Mouse (Mus musculus): Measurements from ENCODE around the gene Polr1d. TPM values are rescaled to one million over a fixed set of nuclear protein-coding genes. Genes with fewer than 3 reads are reported as not detected.
A peak's percentile ranks its signal among the peaks of the same experiment; 100 is the strongest.

Gene Polr1d
- polyA plus RNA-seq, 1 experiment from 2014 or later, result 108 TPM

- WGBS, result under 1% methylated on average over 65 of the region's 65 CpGs
- Histone ChIP-seq H3K36me3 (ENCODE audit: control insufficient read depth, insufficient read depth, low read length) (no peaks in the 10 kb centered on the region), H3K27ac (ENCODE audit: low read depth, low read length) (peak within 1 kb of the TSS; percentile 82), H3K9me3 (ENCODE audit: control insufficient read depth, low read length) (no peaks in the 10 kb centered on the region), H3K4me1 (ENCODE audit: control insufficient read depth, insufficient read depth, low read length) (peaks cover 14% of the 10 kb centered on the region), H3K4me3 (ENCODE audit: low read depth, low read length) (peak within 1 kb of the TSS; percentile 77), H3K9ac (replicated peaks; ENCODE audit: low read depth, low read length) (peak within 1 kb of the TSS; percentile 62), H3K27me3 (ENCODE audit: control insufficient read depth, insufficient read depth, low read length) (no peaks in the 10 kb centered on the region), H3K4me2 (ENCODE audit: low read depth, low read length) (peak within 1 kb of the TSS; percentile 94)
- peak; percentile 99 for ATAC-seq (ENCODE audit: low read depth)
Measured at GRCm38 (mm10) chr5:147076026-147076798, 638 bp upstream of the Polr1d start, which contains the start of gene Lnx2. TSS of gene Lnx2 (minus strand) at chr5:147076586.

DNA sequence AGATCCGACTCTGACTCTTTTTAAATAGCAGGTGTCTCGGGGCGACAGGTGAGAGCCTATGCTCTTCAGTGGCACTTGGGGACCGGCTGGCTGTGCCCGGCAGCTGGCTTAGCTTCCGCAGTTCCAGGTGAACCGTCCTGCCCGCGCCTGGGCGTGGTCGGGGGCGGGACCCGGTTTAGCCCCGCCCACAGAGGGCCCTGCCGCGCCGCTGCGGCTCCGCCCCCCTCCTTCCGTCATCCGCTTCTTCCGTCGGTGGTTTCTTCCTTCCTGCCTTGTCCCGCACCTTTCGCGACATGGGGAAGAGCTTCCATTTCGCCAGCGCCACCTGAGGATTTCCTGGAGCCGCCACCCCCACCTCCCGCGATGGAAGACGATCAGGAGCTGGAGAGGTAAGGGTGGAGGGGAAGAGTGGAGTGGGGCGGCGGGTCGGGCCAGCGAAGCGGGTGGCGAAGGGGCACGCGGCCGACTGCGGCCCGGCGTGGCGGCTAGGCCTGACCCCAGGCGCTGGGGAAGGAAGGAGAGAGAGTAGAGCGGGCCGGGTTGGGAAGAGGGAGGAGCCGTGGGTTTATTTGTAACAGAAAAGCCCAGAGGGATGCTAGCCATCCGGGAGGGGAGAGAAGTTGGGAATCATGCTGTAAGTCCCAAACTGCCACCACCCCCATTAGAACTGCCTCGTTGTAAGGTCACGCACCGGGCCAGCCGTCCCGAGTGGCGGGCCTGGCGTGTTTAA, 620 bp downstream of the Polr1d start:
- ATAC-seq (ENCODE audit: low read depth), result peak; percentile 63
- Histone ChIP-seq H3K27me3 (ENCODE audit: control insufficient read depth, insufficient read depth, low read length) (no peaks in the 10 kb centered on the region), H3K9ac (replicated peaks; ENCODE audit: low read depth, low read length) (peak overlapping the region; percentile 62), H3K9me3 (ENCODE audit: control insufficient read depth, low read length) (no peaks in the 10 kb centered on the region), H3K4me2 (ENCODE audit: low read depth, low read length) (peak overlapping the region; percentile 94), H3K27ac (ENCODE audit: low read depth, low read length) (peak overlapping the region; percentile 82; the same call in 1 of the 2 replicates), H3K4me3 (ENCODE audit: low read depth, low read length) (peak overlapping the region; percentile 77), H3K4me1 (ENCODE audit: control insufficient read depth, insufficient read depth, low read length) (peaks cover 14% of the 10 kb centered on the region), H3K36me3 (ENCODE audit: control insufficient read depth, insufficient read depth, low read length) (no peaks in the 10 kb centered on the region)
- WGBS, result under 1% methylated on average over 49 of the region's 57 CpGs

GRCm38 (mm10) chr5:147078110-147078900, 1.5 kb downstream of the Polr1d start:
- WGBS, result 55% methylated on average over 11 of the region's 11 CpGs
- H3K27me3 ChIP-seq (ENCODE audit: control insufficient read depth, insufficient read depth, low read length), result no peaks in the 10 kb centered on the region
- H3K4me3 ChIP-seq (ENCODE audit: low read depth, low read length), result peak overlapping the region; percentile 77
- ATAC-seq (ENCODE audit: low read depth), result no peak
- H3K4me1 ChIP-seq (ENCODE audit: control insufficient read depth, insufficient read depth, low read length), result peaks cover 14% of the 10 kb centered on the region
- H3K27ac ChIP-seq (ENCODE audit: low read depth, low read length), result no peak overlapping the region
- H3K9ac ChIP-seq (replicated peaks; ENCODE audit: low read depth, low read length), result peak overlapping the region; percentile 59; the same call in 1 of the 2 replicates
- H3K4me2 ChIP-seq (ENCODE audit: low read depth, low read length), result peak overlapping the region; percentile 94
- H3K36me3 ChIP-seq (ENCODE audit: control insufficient read depth, insufficient read depth, low read length), result no peaks in the 10 kb centered on the region
- no peaks in the 10 kb centered on the region for H3K9me3 ChIP-seq (ENCODE audit: control insufficient read depth, low read length)

- Histone ChIP-seq H3K4me3 (ENCODE audit: low read depth, low read length) (no peak overlapping the region), H3K27ac (ENCODE audit: low read depth, low read length) (0 out of 2 replicates have a peak overlapping the region, but pooled peaks have one; percentile 4), H3K27me3 (ENCODE audit: control insufficient read depth, insufficient read depth, low read length) (no peaks in the 10 kb centered on the region), H3K36me3 (ENCODE audit: control insufficient read depth, insufficient read depth, low read length) (no peaks in the 10 kb centered on the region), H3K9ac (replicated peaks; ENCODE audit: low read depth, low read length) (no peak overlapping the region), H3K9me3 (ENCODE audit: control insufficient read depth, low read length) (no peaks in the 10 kb centered on the region), H3K4me1 (ENCODE audit: control insufficient read depth, insufficient read depth, low read length) (no peaks in the 10 kb centered on the region), H3K4me2 (ENCODE audit: low read depth, low read length) (no peak overlapping the region)
- ATAC-seq (ENCODE audit: low read depth), result no peak
- WGBS, result 74% methylated on average over 9 of the region's 9 CpGs
Measured at GRCm38 (mm10) chr5:147085201-147085894, 8.5 kb downstream of the Polr1d start.

GRCm38 (mm10) chr5:147086816-147087215, 10.0 kb downstream of the Polr1d start:
- ATAC-seq (ENCODE audit: low read depth), result no peak
- WGBS, result 92% methylated on average over 4 of the region's 4 CpGs

GRCm38 (mm10) chr5:147089836-147090235, 13.0 kb downstream of the Polr1d start:
- 64% methylated on average over 3 of the region's 3 CpGs for WGBS
- Histone ChIP-seq H3K27me3 (ENCODE audit: control insufficient read depth, insufficient read depth, low read length) (no peaks in the 10 kb centered on the region), H3K9ac (replicated peaks; ENCODE audit: low read depth, low read length) (no peak overlapping the region), H3K4me2 (ENCODE audit: low read depth, low read length) (no peak overlapping the region), H3K4me1 (ENCODE audit: control insufficient read depth, insufficient read depth, low read length) (no peaks in the 10 kb centered on the region), H3K9me3 (ENCODE audit: control insufficient read depth, low read length) (no peaks in the 10 kb centered on the region), H3K4me3 (ENCODE audit: low read depth, low read length) (no peak overlapping the region), H3K36me3 (ENCODE audit: control insufficient read depth, insufficient read depth, low read length) (no peaks in the 10 kb centered on the region), H3K27ac (ENCODE audit: low read depth, low read length) (no peak overlapping the region)
- ATAC-seq (ENCODE audit: low read depth), result no peak

More at GRCm38 (mm10) chr5:147086816-147087215, 10.0 kb downstream of the Polr1d start:
- Histone ChIP-seq H3K27me3 (ENCODE audit: control insufficient read depth, insufficient read depth, low read length) (no peaks in the 10 kb centered on the region), H3K9me3 (ENCODE audit: control insufficient read depth, low read length) (no peaks in the 10 kb centered on the region), H3K4me1 (ENCODE audit: control insufficient read depth, insufficient read depth, low read length) (no peaks in the 10 kb centered on the region), H3K4me3 (ENCODE audit: low read depth, low read length) (no peak overlapping the region), H3K36me3 (ENCODE audit: control insufficient read depth, insufficient read depth, low read length) (no peaks in the 10 kb centered on the region), H3K9ac (replicated peaks; ENCODE audit: low read depth, low read length) (no peak overlapping the region), H3K4me2 (ENCODE audit: low read depth, low read length) (no peak overlapping the region), H3K27ac (ENCODE audit: low read depth, low read length) (no peak overlapping the region)

DNA sequence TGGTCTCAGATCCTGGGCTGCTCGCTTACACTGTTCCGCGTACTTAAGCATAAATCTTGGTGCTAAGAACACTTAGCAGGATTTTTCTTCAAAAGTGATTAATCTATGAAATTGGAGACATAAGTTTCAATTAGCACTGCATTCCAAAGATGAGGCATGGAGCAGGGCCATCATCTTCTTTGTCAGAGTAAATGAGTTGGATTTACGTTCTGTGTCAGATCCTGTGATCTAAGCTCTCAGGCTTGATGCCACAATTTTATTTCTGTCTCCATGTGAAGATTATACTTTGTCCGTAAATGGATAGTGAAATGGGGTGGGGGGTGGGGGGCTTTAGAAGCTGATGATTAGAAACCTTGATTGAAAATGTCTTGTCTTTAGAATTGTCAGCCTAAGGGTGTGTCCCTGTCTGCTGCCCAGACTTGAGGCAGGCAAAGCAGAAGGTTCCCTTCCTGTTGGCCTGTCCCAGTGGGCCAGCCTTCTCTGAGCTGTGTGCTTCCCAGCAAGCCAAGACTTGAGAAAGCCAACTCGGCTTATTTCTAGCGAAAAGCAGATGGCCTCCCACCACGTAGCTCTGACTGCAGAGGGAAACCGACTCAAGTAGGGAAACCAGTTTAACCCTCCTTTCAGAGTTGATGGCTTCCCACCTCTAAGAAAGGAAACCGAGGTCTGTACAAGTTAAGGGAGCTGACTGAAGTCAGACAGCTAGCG, 13.6 kb downstream of the Polr1d start:
- Histone ChIP-seq H3K4me1 (ENCODE audit: control insufficient read depth, insufficient read depth, low read length) (no peaks in the 10 kb centered on the region), H3K9ac (replicated peaks; ENCODE audit: low read depth, low read length) (no peak overlapping the region), H3K27me3 (ENCODE audit: control insufficient read depth, insufficient read depth, low read length) (no peaks in the 10 kb centered on the region), H3K36me3 (ENCODE audit: control insufficient read depth, insufficient read depth, low read length) (no peaks in the 10 kb centered on the region), H3K4me3 (ENCODE audit: low read depth, low read length) (no peak overlapping the region), H3K4me2 (ENCODE audit: low read depth, low read length) (no peak overlapping the region), H3K9me3 (ENCODE audit: control insufficient read depth, low read length) (no peaks in the 10 kb centered on the region), H3K27ac (ENCODE audit: low read depth, low read length) (no peak overlapping the region)
- 79% methylated on average over 11 of the region's 11 CpGs for WGBS
- ATAC-seq (ENCODE audit: low read depth), result no peak

- no peak for ATAC-seq (ENCODE audit: low read depth)
- Histone ChIP-seq H3K9me3 (ENCODE audit: control insufficient read depth, low read length) (no peaks in the 10 kb centered on the region), H3K27me3 (ENCODE audit: control insufficient read depth, insufficient read depth, low read length) (no peaks in the 10 kb centered on the region), H3K4me3 (ENCODE audit: low read depth, low read length) (no peak overlapping the region), H3K27ac (ENCODE audit: low read depth, low read length) (no peak overlapping the region), H3K9ac (replicated peaks; ENCODE audit: low read depth, low read length) (no peak overlapping the region), H3K36me3 (ENCODE audit: control insufficient read depth, insufficient read depth, low read length) (no peaks in the 10 kb centered on the region), H3K4me2 (ENCODE audit: low read depth, low read length) (no peak overlapping the region), H3K4me1 (ENCODE audit: control insufficient read depth, insufficient read depth, low read length) (no peaks in the 10 kb centered on the region)
- WGBS, result 91% methylated on average over 7 of the region's 7 CpGs
Measured at GRCm38 (mm10) chr5:147092448-147092847, 15.6 kb downstream of the Polr1d start.
